Mouse (Mus musculus): ENCODE results near the gene Agap2. TPM values are rescaled to one million over a fixed set of nuclear protein-coding genes. Genes with fewer than 3 reads are reported as not detected.
"Not testable (repeated sequence)": the region's sequence is repeated elsewhere in the genome, so short reads cannot be mapped to it uniquely, and the experiment has no call there.

Gene Agap2
- total RNA-seq, 2 experiments from 2014 or later, result 384 to 394 TPM

GRCm38 (mm10) chr10:127127711-127128279 lies 52.7 kb downstream of the Agap2 start:
- intact Hi-C loops (cut with DNase I), result no loop called here

GRCm38 (mm10) chr10:127129431-127129830 lies 54.3 kb downstream of the Agap2 start:
- DNase-seq, result no peak
- intact Hi-C loops (cut with DNase I), result no loop called here

More at GRCm38 (mm10) chr10:127127711-127128279, 52.7 kb downstream of the Agap2 start:
- no peak for DNase-seq

- intact Hi-C loops (cut with DNase I), result no loop called here
- DNase-seq, result no peak
Measured at GRCm38 (mm10) chr10:127132469-127132868, 57.4 kb downstream of the Agap2 start.

- DNase-seq; intact Hi-C loops (cut with DNase I): not testable (repeated sequence)
Measured at GRCm38 (mm10) chr10:127134394-127135035, 59.4 kb downstream of the Agap2 start.

- no peak for DNase-seq
- intact Hi-C loops (cut with DNase I), result no loop called here
Measured at GRCm38 (mm10) chr10:127135118-127135836, 60.2 kb downstream of the Agap2 start.

GRCm38 (mm10) chr10:127136510-127136909 lies 61.4 kb downstream of the Agap2 start:
- intact Hi-C loops (cut with DNase I), result no loop called here
- no peak for DNase-seq

- DNase-seq, result no peak
- intact Hi-C loops (cut with DNase I), result no loop called here
Measured at GRCm38 (mm10) chr10:127137896-127138295, 62.8 kb downstream of the Agap2 start.

GRCm38 (mm10) chr10:127138328-127139141 lies 63.5 kb downstream of the Agap2 start:
- intact Hi-C loops (cut with DNase I), result no loop called here
- DNase-seq, result no peak

GRCm38 (mm10) chr10:127140971-127141370 lies 65.9 kb downstream of the Agap2 start:
- DNase-seq, result no peak

GRCm38 (mm10) chr10:127141500-127141899 lies 66.4 kb downstream of the Agap2 start:
- intact Hi-C loops (cut with DNase I), result no loop called here
- DNase-seq, result no peak

More at GRCm38 (mm10) chr10:127140971-127141370, 65.9 kb downstream of the Agap2 start:
- intact Hi-C loops (cut with DNase I), result no loop called here

Other genes with a start within 250 kb of the Agap2 start
- 10 to 100 TPM in 1 of 2 experiments, 1 to 10 TPM in 1; 9.6 to 12.4 TPM for gene Atp23, start 173.9 kb upstream of the Agap2 start, total RNA-seq (2021)
- 10 to 100 TPM; 57.6 to 61.4 TPM for gene Ctdsp2, start 96.6 kb upstream of the Agap2 start, total RNA-seq (2021)
- gene Avil, start 74.6 kb upstream of the Agap2 start, total RNA-seq (2021), result under 1 TPM; 0.12 to 0.16 TPM
- gene Tsfm, start 44.4 kb upstream of the Agap2 start, total RNA-seq (2021), result 10 to 100 TPM; 29.4 to 30.2 TPM
- gene Mettl1, start 33.9 kb upstream of the Agap2 start, total RNA-seq (2021), result 10 to 100 TPM; 13.8 to 14.9 TPM
- under 1 TPM; 0.18 to 0.42 TPM for gene Eef1akmt3, start 33.8 kb upstream of the Agap2 start, total RNA-seq (2021)
- under 1 TPM; 0.70 to 0.84 TPM for gene Cyp27b1, start 27.0 kb upstream of the Agap2 start, total RNA-seq (2021)
- gene March9, start 15.1 kb upstream of the Agap2 start, total RNA-seq (2021), result 10 to 100 TPM; 75.1 to 76.5 TPM
- 100 to 1,000 TPM; 211 to 221 TPM for gene Cdk4, start 11.8 kb upstream of the Agap2 start, total RNA-seq (2021)
- gene Tspan31, start 5.0 kb upstream of the Agap2 start, total RNA-seq (2021), result 10 to 100 TPM; 49.9 to 54.4 TPM
- 10 to 100 TPM; 86.3 to 90.7 TPM for gene Os9, start 45.8 kb downstream of the Agap2 start, total RNA-seq (2021)
- 100 to 1,000 TPM in 1 of 2 experiments, 10 to 100 TPM in 1; 99.8 to 109 TPM for gene B4galnt1, start 89.9 kb downstream of the Agap2 start, total RNA-seq (2021)
- under 1 TPM; 0.83 to 0.88 TPM for gene Slc26a10, start 105.4 kb downstream of the Agap2 start, total RNA-seq (2021)
- gene Arhgef25, start 114.8 kb downstream of the Agap2 start, total RNA-seq (2021), result 10 to 100 TPM; 70.5 to 75.6 TPM
- gene Dtx3, start 120.4 kb downstream of the Agap2 start, total RNA-seq (2021), result 100 to 1,000 TPM; 184 to 207 TPM
- 10 to 100 TPM; 23.8 to 25.0 TPM for gene Pip4k2c, start 136.3 kb downstream of the Agap2 start, total RNA-seq (2021)
- gene Kif5a, start 188.1 kb downstream of the Agap2 start, total RNA-seq (2021), result 100 to 1,000 TPM; 291 to 312 TPM
- 100 to 1,000 TPM; 298 to 302 TPM for gene Dctn2, start 191.1 kb downstream of the Agap2 start, total RNA-seq (2021)
- gene Mbd6, start 213.7 kb downstream of the Agap2 start, total RNA-seq (2021), result 10 to 100 TPM; 47.7 to 51.5 TPM
- gene Mars, start 236.5 kb downstream of the Agap2 start, total RNA-seq (2021), result 10 to 100 TPM; 65.3 to 65.5 TPM
- 1 to 10 TPM in 1 of 2 experiments, under 1 TPM in 1; 0.56 to 1.1 TPM for gene Arhgap9, start 246.7 kb downstream of the Agap2 start, total RNA-seq (2021)